25 mouse cellular contexts compared by ENCODE assay signal in genomic region chr3:101851363-101851762, GRCm38 (mm10). TPM values are rescaled to one million over a fixed set of nuclear protein-coding genes. Genes with fewer than 3 reads are reported as not detected.
DNase-seq lines count a peak whose midpoint lies in the region; ATAC-seq and TF ChIP-seq lines count a peak whose summit lies in the region.
"Had no signal": no experiment of that assay in that cellular context is flagged by ENCODE, and none has a peak within 500 bp of the region (broad histone marks: within the 10 kb centered on the region; RNA-seq: fewer than 3 reads in every experiment).

No protein-coding gene starts in this region.

- H3K79me2 ChIP-seq in MEL (ENCODE audit: control insufficient read depth, insufficient read depth, low read length, poor library complexity), result no peaks in the 10 kb centered on the region

- TF ChIP-seq EP300 in MEL (IDR thresholded peaks at IDR 0.05; ENCODE audit: low read depth in 1 of 2, low read length in 2 of 2), result no peak

- no peak overlapping the region for H3K4me3 ChIP-seq in midbrain, embryonic 11.5 days (ENCODE audit: low read depth, low read length)
- H3K4me3 ChIP-seq in midbrain, embryonic 14.5 days (replicated peaks; ENCODE audit: low read depth, low read length), result no peak overlapping the region
- no peak overlapping the region for H3K4me3 ChIP-seq in MEL (ENCODE audit: control insufficient read depth in 1 of 2, insufficient read depth in 1 of 2, low read depth in 2 of 2, low read length in 2 of 2)
- no peak overlapping the region for H3K4me3 ChIP-seq in intestine, embryonic 15.5 days (replicated peaks)
- H3K4me3 ChIP-seq in intestine, postnatal 0 days (ENCODE audit: low read depth, low read length), result no peak overlapping the region
- H3K4me3 ChIP-seq: embryonic facial prominence, embryonic 10.5 days; embryonic facial prominence, embryonic 12.5 days; forebrain, embryonic 13.5 days; forebrain, embryonic 15.5 days had no signal

- no peak for TF ChIP-seq CTCF in MEL (IDR thresholded peaks at IDR 0.05 in 2 of 3, conservative IDR thresholded peaks at IDR 0.05 in 1 of 3; ENCODE audit: control insufficient read depth in 1 of 3, insufficient read depth in 1 of 3, low read depth in 2 of 3, low read length in 3 of 3, poor library complexity in 1 of 3, severe bottlenecking in 1 of 3)
- TF ChIP-seq CTCF in intestine, postnatal 0 days (IDR thresholded peaks at IDR 0.05; ENCODE audit: low read depth), result no peak

- no peak overlapping the region for H3K4me2 ChIP-seq in midbrain, embryonic 11.5 days
- H3K4me2 ChIP-seq in midbrain, embryonic 14.5 days (ENCODE audit: low read length), result no peak overlapping the region
- H3K4me2 ChIP-seq in intestine, embryonic 15.5 days (replicated peaks), result no peak overlapping the region
- peak overlapping the region; percentile 37 for H3K4me2 ChIP-seq in intestine, postnatal 0 days (replicated peaks; ENCODE audit: low read depth)
- H3K4me2 ChIP-seq: embryonic facial prominence, embryonic 12.5 days; forebrain, embryonic 13.5 days; forebrain, embryonic 15.5 days had no signal

- H3K4me1 ChIP-seq in midbrain, embryonic 11.5 days (ENCODE audit: control insufficient read depth, insufficient read depth, low read length), result no peaks in the 10 kb centered on the region
- H3K4me1 ChIP-seq in midbrain, embryonic 14.5 days (ENCODE audit: control insufficient read depth, insufficient read depth, low read length), result no peaks in the 10 kb centered on the region
- H3K4me1 ChIP-seq in MEL (ENCODE audit: control insufficient read depth in 1 of 2, insufficient read depth in 2 of 2, low read length in 2 of 2), result no peaks in the 10 kb centered on the region
- H3K4me1 ChIP-seq in intestine, embryonic 15.5 days (replicated peaks), result no peaks in the 10 kb centered on the region
- no peaks in the 10 kb centered on the region for H3K4me1 ChIP-seq in intestine, postnatal 0 days (replicated peaks; ENCODE audit: control insufficient read depth, insufficient read depth, low read length)
- H3K4me1 ChIP-seq: embryonic facial prominence, embryonic 10.5 days; embryonic facial prominence, embryonic 12.5 days; forebrain, embryonic 13.5 days; forebrain, embryonic 15.5 days had no signal

- no peak for TF ChIP-seq RAD21 in MEL (IDR thresholded peaks at IDR 0.05; ENCODE audit: low read depth, low read length)

- 80% methylated on average over 6 of the region's 6 CpGs for WGBS in midbrain, embryonic 11.5 days
- WGBS in midbrain, embryonic 14.5 days, result 82% methylated on average over 6 of the region's 6 CpGs
- WGBS in intestine, embryonic 15.5 days, result 41% methylated on average over 6 of the region's 6 CpGs
- WGBS in intestine, postnatal 0 days, result 19% methylated on average over 6 of the region's 6 CpGs

- no peak overlapping the region for H3K9ac ChIP-seq in midbrain, embryonic 11.5 days (ENCODE audit: low read length)
- no peak overlapping the region for H3K9ac ChIP-seq in midbrain, embryonic 14.5 days (replicated peaks; ENCODE audit: low read length)
- H3K9ac ChIP-seq in MEL (ENCODE audit: control insufficient read depth, low read depth, low read length, poor library complexity, severe bottlenecking), result no peak overlapping the region
- no peak overlapping the region for H3K9ac ChIP-seq in intestine, embryonic 15.5 days
- no peak overlapping the region for H3K9ac ChIP-seq in intestine, postnatal 0 days (ENCODE audit: low read depth, low read length)
- H3K9ac ChIP-seq: embryonic facial prominence, embryonic 12.5 days; forebrain, embryonic 13.5 days; forebrain, embryonic 15.5 days; forebrain, postnatal 0 days had no signal

- DNase-seq in midbrain, embryonic 11.5 days (ENCODE audit: low spot score, missing footprints), result peak; percentile 60
- DNase-seq in midbrain, embryonic 14.5 days, result no peak
- no peak for DNase-seq in MEL (ENCODE audit: low read depth, low spot score)
- DNase-seq in natural killer cell, adult 2 months (ENCODE audit: low spot score in 2 of 2), result no peak
- DNase-seq in embryo, embryonic 10 days (ENCODE audit: low spot score), result no peak
- DNase-seq in adrenal gland, postnatal 4 days (ENCODE audit: low spot score in 2 of 2), result no peak
- DNase-seq: adrenal gland, adult 2 months; adrenal gland, postnatal 10 days; adrenal gland, postnatal 25 days; B cell, adult 2 months; cerebellum, adult 11-12 months; cerebellum, adult 2 months; cerebellum, adult 9-10 months; cerebellum, postnatal 10 days; cerebellum, postnatal 36 days; forebrain, postnatal 0 days had no signal

- no peaks in the 10 kb centered on the region for H3K9me3 ChIP-seq in midbrain, embryonic 11.5 days (ENCODE audit: control insufficient read depth, low read length)
- no peaks in the 10 kb centered on the region for H3K9me3 ChIP-seq in midbrain, embryonic 14.5 days (ENCODE audit: control insufficient read depth, low read length)
- no peaks in the 10 kb centered on the region for H3K9me3 ChIP-seq in MEL (replicated peaks; ENCODE audit: insufficient read depth, low read length)
- no peaks in the 10 kb centered on the region for H3K9me3 ChIP-seq in intestine, embryonic 15.5 days
- no peaks in the 10 kb centered on the region for H3K9me3 ChIP-seq in intestine, postnatal 0 days (ENCODE audit: control insufficient read depth)
- H3K9me3 ChIP-seq: embryonic facial prominence, embryonic 10.5 days; embryonic facial prominence, embryonic 12.5 days; forebrain, embryonic 13.5 days; forebrain, embryonic 15.5 days; G1E had no signal

- H3K36me3 ChIP-seq in midbrain, embryonic 11.5 days (ENCODE audit: control insufficient read depth, insufficient read depth, low read length), result no peaks in the 10 kb centered on the region
- H3K36me3 ChIP-seq in midbrain, embryonic 14.5 days (ENCODE audit: control insufficient read depth, insufficient read depth, low read length), result no peaks in the 10 kb centered on the region
- H3K36me3 ChIP-seq in MEL (ENCODE audit: control insufficient read depth in 1 of 2, insufficient read depth in 2 of 2, low read length in 2 of 2), result no peaks in the 10 kb centered on the region
- no peaks in the 10 kb centered on the region for H3K36me3 ChIP-seq in intestine, embryonic 15.5 days
- H3K36me3 ChIP-seq in intestine, postnatal 0 days (ENCODE audit: control insufficient read depth, insufficient read depth), result no peaks in the 10 kb centered on the region
- H3K36me3 ChIP-seq: embryonic facial prominence, embryonic 10.5 days; embryonic facial prominence, embryonic 12.5 days; forebrain, embryonic 15.5 days; G1E had no signal

- no peak for ATAC-seq in midbrain, embryonic 11.5 days (ENCODE audit: low FRiP score)
- no peak for ATAC-seq in midbrain, embryonic 14.5 days (ENCODE audit: low FRiP score, low TSS enrichment)
- ATAC-seq in intestine, embryonic 15.5 days, result peak; percentile 87
- peak; percentile 75; the same call in 1 of the 2 replicates for ATAC-seq in intestine, postnatal 0 days
- ATAC-seq: CD4-positive, CD25-positive, alpha-beta regulatory T cell, adult 4 months; forebrain, embryonic 13.5 days; forebrain, embryonic 15.5 days; forebrain, postnatal 0 days had no signal

- TF ChIP-seq POLR2A in MEL (IDR thresholded peaks at IDR 0.05; ENCODE audit: control insufficient read depth in 1 of 2, insufficient read depth in 1 of 2, low read depth in 1 of 2, low read length in 2 of 2, poor library complexity in 1 of 2), result no peak

- no peaks in the 10 kb centered on the region for H3K27me3 ChIP-seq in midbrain, embryonic 11.5 days (ENCODE audit: control insufficient read depth, insufficient read depth, low read length)
- no peaks in the 10 kb centered on the region for H3K27me3 ChIP-seq in midbrain, embryonic 14.5 days (ENCODE audit: control insufficient read depth, insufficient read depth, low read length)
- H3K27me3 ChIP-seq in MEL (ENCODE audit: control insufficient read depth in 1 of 2, insufficient read depth in 2 of 2, low read length in 2 of 2), result no peaks in the 10 kb centered on the region
- no peaks in the 10 kb centered on the region for H3K27me3 ChIP-seq in intestine, embryonic 15.5 days (replicated peaks)
- H3K27me3 ChIP-seq in intestine, postnatal 0 days (replicated peaks; ENCODE audit: control insufficient read depth, insufficient read depth, low read length), result no peaks in the 10 kb centered on the region
- H3K27me3 ChIP-seq: embryonic facial prominence, embryonic 12.5 days; forebrain, embryonic 13.5 days; forebrain, embryonic 15.5 days had no signal

- H3K27ac ChIP-seq in midbrain, embryonic 11.5 days (ENCODE audit: low read depth, low read length), result no peak overlapping the region
- H3K27ac ChIP-seq in midbrain, embryonic 14.5 days (replicated peaks; ENCODE audit: low read depth, low read length), result no peak overlapping the region
- H3K27ac ChIP-seq in MEL (ENCODE audit: control insufficient read depth, low read depth, low read length), result no peak overlapping the region
- H3K27ac ChIP-seq in intestine, embryonic 15.5 days, result no peak overlapping the region
- no peak overlapping the region for H3K27ac ChIP-seq in intestine, postnatal 0 days (ENCODE audit: low read depth, low read length)
- H3K27ac ChIP-seq: embryonic facial prominence, embryonic 10.5 days; embryonic facial prominence, embryonic 12.5 days; forebrain, embryonic 13.5 days; forebrain, embryonic 15.5 days had no signal

TF ChIP-seq in MEL, 35 proteins besides CTCF, POLR2A, EP300 and RAD21:
- TF ChIP-seq GATA1 (IDR thresholded peaks at IDR 0.05; ENCODE audit: low read depth, low read length), result no peak
- peak; percentile 81 for TF ChIP-seq MAFK (IDR thresholded peaks at IDR 0.05; ENCODE audit: borderline replicate concordance, low read depth, low read length)

RNA-seq across cellular contexts. Expression of gene Mab21l3, which starts 2.6 kb away (rescaled TPM):
- 0.34 and 0.55 TPM in 2 replicates for polyA plus RNA-seq in midbrain, embryonic 11.5 days (2014; fragmentation: Nextera tagmentation; extraction: Ambion mirVana)
- 0.23 TPM in 1 of 2 replicates, not detected in the other for polyA plus RNA-seq in midbrain, embryonic 14.5 days (2014; fragmentation: Nextera tagmentation; extraction: Ambion mirVana)
- not detected in 2 replicates for total RNA-seq in MEL (2012; rRNA removed)
- polyA plus RNA-seq in MEL (2012; ENCODE audit: insufficient read depth in 1 of 2, insufficient read length in 2 of 2, low read depth in 1 of 2, low replicate concordance in 2 of 2, missing spikeins in 1 of 2), result under 1 TPM in 1 of 2 experiments, not detected in 1; 0.04 TPM
- 5.8 and 6.4 TPM in 2 replicates for polyA plus RNA-seq in intestine, embryonic 15.5 days (2015; fragmentation: Nextera tagmentation; extraction: Ambion mirVana)
- 0.16 and 0.17 TPM in 2 replicates for polyA plus RNA-seq in intestine, postnatal 0 days (2015; fragmentation: Nextera tagmentation; extraction: Ambion mirVana)
- 1 to 10 TPM; 1.0 to 1.1 TPM for total RNA-seq in adrenal gland, postnatal 4 days (2021)
- total RNA-seq: common myeloid progenitor, adult 5-6 weeks; forebrain, postnatal 0 days had no signal
- polyA plus RNA-seq: CD4-positive, CD25-positive, alpha-beta regulatory T cell, adult 4 months; G1E had no signal

Comparison
In these comparisons a context has a peak if more than half of its experiments do, and no peak if none do; other contexts are left out.
1. ATAC-seq: peak in intestine, embryonic 15.5 days (single experiment) and intestine, postnatal 0 days (single experiment); none in midbrain, embryonic 11.5 days (single experiment) and midbrain, embryonic 14.5 days (single experiment).